Mouse (Mus musculus) ES-E14 (cell line): ENCODE measurements around the gene Zmpste24. TPM values are rescaled to one million over a fixed set of nuclear protein-coding genes. Genes with fewer than 3 reads are reported as not detected.

Experiments used
- DNase-seq: peaks from one replicate; pipeline ENCODE4 v3.0.0-alpha.2; 2013; ENCODE audit warnings: low read depth, low spot score
- H3K27ac ChIP-seq: 2 replicates; pipeline ENCODE4 v1.5.1; 2012; ENCODE audit warnings: low read depth, mild to moderate bottlenecking, low read length, moderate library complexity, mixed read lengths; ENCODE audit not compliant: poor library complexity, insufficient read depth, severe bottlenecking
- H3K36me3 ChIP-seq: 2 replicates; pipeline ENCODE4 v1.6.1; 2012; ENCODE audit warnings: mild to moderate bottlenecking, low read length, moderate library complexity, mixed read lengths; ENCODE audit not compliant: control insufficient read depth, poor library complexity, insufficient read depth, severe bottlenecking
- H3K4me1 ChIP-seq, 2 experiments: fragments of 150-350 bp in 1 of 2; sonication (generic) in 1 of 2; 2 replicates each; pipeline ENCODE4 v1.6.1; 2012; ENCODE audit warnings: low read length in 2 of 2, mild to moderate bottlenecking in 1 of 2, mixed read lengths in 1 of 2; ENCODE audit not compliant: control insufficient read depth in 2 of 2, insufficient read depth in 2 of 2, poor library complexity in 1 of 2
- H3K4me3 ChIP-seq, 2 experiments: fragments of 150-350 bp in 1 of 2; sonication (generic) in 1 of 2; 2 replicates each; pipeline ENCODE4 v1.5.1; 2012; ENCODE audit warnings: low read length in 2 of 2, low read depth in 1 of 2, mild to moderate bottlenecking in 1 of 2, mixed read lengths in 1 of 2; ENCODE audit not compliant: insufficient read depth in 1 of 2, poor library complexity in 1 of 2, severe bottlenecking in 1 of 2
- H3K9ac ChIP-seq: 2 replicates; pipeline ENCODE4 v1.6.1; 2012; ENCODE audit warnings: low read depth, mild to moderate bottlenecking, low read length, mixed read lengths; ENCODE audit not compliant: poor library complexity, insufficient read depth, severe bottlenecking
- H3K9me3 ChIP-seq: fragments of 150-350 bp; sonication (generic); 2 replicates; pipeline ENCODE4 v1.6.1; 2012; ENCODE audit warnings: low read depth, mild to moderate bottlenecking, low read length; ENCODE audit not compliant: control insufficient read depth, insufficient read depth
- CHD2 ChIP-seq: IDR thresholded peaks from 2 replicates; pipeline ENCODE4 v1.6.1; 2014; ENCODE audit warnings: mild to moderate bottlenecking, low read depth, low read length, inconsistent platforms
- HCFC1 ChIP-seq: IDR thresholded peaks from 2 replicates; pipeline ENCODE4 v1.6.1; 2012; ENCODE audit warnings: low read length, inconsistent platforms, borderline replicate concordance; ENCODE audit not compliant: insufficient read depth
- MAFK ChIP-seq: IDR thresholded peaks from 2 replicates; pipeline ENCODE4 v1.6.1; 2014; ENCODE audit warnings: mild to moderate bottlenecking, low read depth, low read length, inconsistent platforms; ENCODE audit not compliant: insufficient read depth
- ZC3H11A ChIP-seq: IDR thresholded peaks from 2 replicates; pipeline ENCODE4 v1.6.1; 2012; ENCODE audit warnings: low read depth, mild to moderate bottlenecking, inconsistent platforms, low read length, borderline replicate concordance
- ZNF384 ChIP-seq: IDR thresholded peaks from 2 replicates; pipeline ENCODE4 v1.6.1; 2012; ENCODE audit warnings: low read depth, low read length, inconsistent platforms
- in situ Hi-C, 2 experiments: fragments of 600-800 bp; cut with MboI; formaldehyde crosslinking; loops; one replicate each; pipeline ENCODE4 v1.15.1; 2025; ENCODE audit warnings: low sequenced_read_pairs in 2 of 2, inconsistent platforms in 1 of 2; ENCODE audit not compliant: unreplicated experiment in 2 of 2
- total RNA-seq: library from RNA; depleted of rRNA; stranded (reverse); fragments of 300-350 nt; gene quantifications from 2 replicates; pipeline ENCODE4 v1.2.3, GENCODE M21; 2012; rRNA removed

The Zmpste24 gene
- total RNA-seq, 1 experiment, result 45.3 TPM

- Histone ChIP-seq H3K9me3 (no peaks in the 10 kb centered on the region), H3K4me1 (peaks cover 0 to 1% of the 10 kb centered on the region in 2 experiments; a peak in 1 of 4 replicates), H3K27ac (no peak overlapping the region), H3K4me3 (no peak overlapping the region), H3K9ac (no peak overlapping the region), H3K36me3 (no peaks in the 10 kb centered on the region)
- in situ Hi-C loops, result no loop called here
- TF ChIP-seq MAFK, result no peak
- no peak for TF ChIP-seq ZNF384
- no peak for TF ChIP-seq CHD2
- no peak for TF ChIP-seq HCFC1
- no peak for TF ChIP-seq ZC3H11A
- DNase-seq, result no peak
These were observed 87.1 kb downstream of the Zmpste24 start for GRCm38 (mm10) chr4:121010770-121011549.

Other genes starting within 250 kb of the Zmpste24 start
- 4.5 and 6.7 TPM in 2 replicates for gene Rims3, start 243.4 kb downstream of the Zmpste24 start, total RNA-seq
- gene Exo5, start 173.2 kb downstream of the Zmpste24 start, total RNA-seq, result 8.9 and 13.3 TPM in 2 replicates
- gene Zfp69, start 146.5 kb downstream of the Zmpste24 start, total RNA-seq, result 3.7 and 4.5 TPM in 2 replicates
- gene Smap2, start 81.0 kb downstream of the Zmpste24 start, total RNA-seq, result 4.8 and 8.3 TPM in 2 replicates
- gene Col9a2, start 58.9 kb downstream of the Zmpste24 start, total RNA-seq, result 29.4 and 38.7 TPM in 2 replicates
- gene Tmco2, start 11.0 kb upstream of the Zmpste24 start, total RNA-seq, result not detected in 2 replicates
- gene Rlf, start 116.8 kb upstream of the Zmpste24 start, total RNA-seq, result 37.4 and 45.8 TPM in 2 replicates
- not detected in 2 replicates for gene Gm12888, start 226.7 kb upstream of the Zmpste24 start, total RNA-seq